Comparison of ENCODE assay signal across 31 mouse cellular contexts in the genomic region with DNA sequence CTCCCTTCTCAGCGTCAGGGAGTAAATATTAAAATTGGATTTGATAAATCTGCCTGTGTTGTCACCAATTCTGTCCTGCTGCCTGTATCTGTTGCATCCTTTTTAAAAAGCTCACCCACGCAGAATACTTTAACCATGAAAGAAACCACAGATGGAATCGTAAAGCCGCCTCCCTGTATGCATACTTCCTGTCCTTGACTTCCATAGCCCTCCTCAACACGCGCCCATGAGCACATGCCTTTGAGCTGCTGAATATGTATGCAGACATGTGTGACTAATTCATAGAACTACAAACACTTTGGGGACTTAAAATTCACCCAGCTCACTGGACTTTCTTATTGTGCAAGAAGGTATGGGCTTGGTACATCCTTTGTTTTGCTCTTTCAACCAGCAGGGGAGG.
DNase-seq lines count a peak whose midpoint lies in the region; ATAC-seq lines count a peak whose summit lies in the region.
"Had no signal": no experiment of that assay in that cellular context is flagged by ENCODE, and none has a peak within 500 bp of the region (broad histone marks: within the 10 kb centered on the region; RNA-seq: fewer than 3 reads in every experiment).

No protein-coding gene starts in this region.

- no peak overlapping the region for H3K4me3 ChIP-seq in midbrain, embryonic 13.5 days (replicated peaks)
- no peak overlapping the region for H3K4me3 ChIP-seq in midbrain, embryonic 16.5 days (ENCODE audit: low read depth, low read length)
- H3K4me3 ChIP-seq in forebrain, embryonic 11.5 days (ENCODE audit: low read depth, low read length) = no peak overlapping the region
- H3K4me3 ChIP-seq: embryonic facial prominence, embryonic 13.5 days; forebrain, embryonic 10.5 days; hindbrain, embryonic 12.5 days; limb, embryonic 10.5 days; limb, embryonic 15.5 days; liver, embryonic 13.5 days; megakaryocyte, embryonic 14.5 days had no signal

- H3K27me3 ChIP-seq in midbrain, embryonic 13.5 days = no peaks in the 10 kb centered on the region
- H3K27me3 ChIP-seq in midbrain, embryonic 16.5 days (ENCODE audit: control insufficient read depth, insufficient read depth, low read depth, low read length) = no peaks in the 10 kb centered on the region; the same call in 1 of the 2 replicates
- H3K27me3 ChIP-seq in forebrain, embryonic 11.5 days (ENCODE audit: control insufficient read depth, insufficient read depth, low read length) = no peaks in the 10 kb centered on the region
- H3K27me3 ChIP-seq: liver, embryonic 13.5 days; megakaryocyte, embryonic 14.5 days had no signal

- no peak overlapping the region for H3K27ac ChIP-seq in midbrain, embryonic 13.5 days
- H3K27ac ChIP-seq in midbrain, embryonic 16.5 days (ENCODE audit: low read length) = no peak overlapping the region
- no peak overlapping the region for H3K27ac ChIP-seq in forebrain, embryonic 11.5 days (ENCODE audit: low read depth, low read length)
- H3K27ac ChIP-seq: embryonic facial prominence, embryonic 13.5 days; forebrain, embryonic 10.5 days; hindbrain, embryonic 12.5 days; hindbrain, postnatal 0 days; kidney, postnatal 0 days; limb, embryonic 10.5 days; limb, embryonic 15.5 days; liver, embryonic 13.5 days; stomach, postnatal 0 days had no signal

- 33% methylated on average over 6 of the region's 6 CpGs for WGBS in midbrain, embryonic 13.5 days
- 27% methylated on average over 6 of the region's 6 CpGs for WGBS in midbrain, embryonic 16.5 days
- 82% methylated on average over 6 of the region's 6 CpGs for WGBS in forebrain, embryonic 11.5 days

- no peaks in the 10 kb centered on the region for H3K9me3 ChIP-seq in midbrain, embryonic 13.5 days
- no peaks in the 10 kb centered on the region for H3K9me3 ChIP-seq in midbrain, embryonic 16.5 days (replicated peaks; ENCODE audit: control insufficient read depth, low read length, poor library complexity, severe bottlenecking)
- H3K9me3 ChIP-seq in forebrain, embryonic 11.5 days (ENCODE audit: control insufficient read depth, low read length) = no peaks in the 10 kb centered on the region
- H3K9me3 ChIP-seq: embryonic facial prominence, embryonic 13.5 days; forebrain, embryonic 10.5 days; hindbrain, embryonic 12.5 days; limb, embryonic 10.5 days; limb, embryonic 15.5 days; liver, embryonic 13.5 days; megakaryocyte, embryonic 14.5 days had no signal

- no peaks in the 10 kb centered on the region for H3K36me3 ChIP-seq in midbrain, embryonic 13.5 days
- no peaks in the 10 kb centered on the region for H3K36me3 ChIP-seq in midbrain, embryonic 16.5 days (ENCODE audit: control insufficient read depth, insufficient read depth, low read length)
- H3K36me3 ChIP-seq in forebrain, embryonic 11.5 days (ENCODE audit: control insufficient read depth, insufficient read depth, low read length) = no peaks in the 10 kb centered on the region
- H3K36me3 ChIP-seq: embryonic facial prominence, embryonic 13.5 days; forebrain, embryonic 10.5 days; hindbrain, embryonic 12.5 days; limb, embryonic 10.5 days; limb, embryonic 15.5 days; liver, embryonic 13.5 days had no signal

- H3K4me2 ChIP-seq in midbrain, embryonic 13.5 days (replicated peaks) = no peak overlapping the region
- no peak overlapping the region for H3K4me2 ChIP-seq in midbrain, embryonic 16.5 days (ENCODE audit: low read length)
- H3K4me2 ChIP-seq in forebrain, embryonic 11.5 days (ENCODE audit: low read depth, low read length, severe bottlenecking) = no peak overlapping the region
- H3K4me2 ChIP-seq: embryonic facial prominence, embryonic 13.5 days; hindbrain, embryonic 12.5 days; limb, embryonic 15.5 days; liver, embryonic 13.5 days had no signal

- H3K4me1 ChIP-seq in midbrain, embryonic 13.5 days (replicated peaks) = peaks cover 16% of the 10 kb centered on the region
- H3K4me1 ChIP-seq in midbrain, embryonic 16.5 days (ENCODE audit: control insufficient read depth, insufficient read depth, low read length) = peaks cover 9% of the 10 kb centered on the region; the same call in 1 of the 2 replicates
- no peaks in the 10 kb centered on the region for H3K4me1 ChIP-seq in forebrain, embryonic 11.5 days (replicated peaks; ENCODE audit: control insufficient read depth, insufficient read depth, low read length)
- H3K4me1 ChIP-seq: liver, embryonic 13.5 days; megakaryocyte, embryonic 14.5 days had no signal

- no peak overlapping the region for H3K9ac ChIP-seq in midbrain, embryonic 13.5 days (replicated peaks)
- H3K9ac ChIP-seq in midbrain, embryonic 16.5 days (ENCODE audit: low read depth, low read length) = no peak overlapping the region
- no peak overlapping the region for H3K9ac ChIP-seq in forebrain, embryonic 11.5 days (ENCODE audit: low read length)
- H3K9ac ChIP-seq: embryonic facial prominence, embryonic 13.5 days; hindbrain, embryonic 12.5 days; limb, embryonic 15.5 days; liver, embryonic 13.5 days had no signal

- DNase-seq in frontal cortex, postnatal 10 days (ENCODE audit: low spot score in 2 of 2) = no peak
- DNase-seq in induced T-regulatory cell, adult 2 months (ENCODE audit: low read depth) = peak; percentile 3
- no peak for DNase-seq in testis, postnatal 10 days (ENCODE audit: low spot score)
- DNase-seq in forebrain, embryonic 11.5 days (ENCODE audit: low spot score) = no peak
- DNase-seq: adrenal gland, adult 2 months; cerebellum, adult 11 months; cerebellum, postnatal 10 days; gastrocnemius, postnatal 14 days; heart, postnatal 14 days; kidney, adult 8-10 months; kidney, postnatal 4 days; liver, embryonic 13.5 days; lung, adult 18-20 months; lung, postnatal 4 days; right cerebral cortex, adult 18-20 months; right cerebral cortex, postnatal 4 days had no signal

- peak; percentile 92 for ATAC-seq in frontal cortex, adult (ENCODE audit: low TSS enrichment)
- peak; percentile 63 for ATAC-seq in midbrain, embryonic 13.5 days
- no peak for ATAC-seq in midbrain, embryonic 16.5 days
- no peak for ATAC-seq in forebrain, embryonic 11.5 days (replicated peaks; ENCODE audit: low FRiP score)
- ATAC-seq: forebrain, embryonic 16.5 days; hindbrain, postnatal 0 days; intestine, embryonic 16.5 days; lung, postnatal 0 days had no signal

Comparison
In these comparisons a context has a peak if more than half of its experiments do, and no peak if none do; other contexts are left out.
1. ATAC-seq: peak in frontal cortex, adult (single experiment) and midbrain, embryonic 13.5 days (single experiment); none in midbrain, embryonic 16.5 days (single experiment) and forebrain, embryonic 11.5 days (single experiment).